Mouse (Mus musculus): ENCODE results near the gene Shb. TPM values are rescaled to one million over a fixed set of nuclear protein-coding genes. Genes with fewer than 3 reads are reported as not detected.

Gene Shb
- polyA plus RNA-seq, 1 experiment: not detected

DNA sequence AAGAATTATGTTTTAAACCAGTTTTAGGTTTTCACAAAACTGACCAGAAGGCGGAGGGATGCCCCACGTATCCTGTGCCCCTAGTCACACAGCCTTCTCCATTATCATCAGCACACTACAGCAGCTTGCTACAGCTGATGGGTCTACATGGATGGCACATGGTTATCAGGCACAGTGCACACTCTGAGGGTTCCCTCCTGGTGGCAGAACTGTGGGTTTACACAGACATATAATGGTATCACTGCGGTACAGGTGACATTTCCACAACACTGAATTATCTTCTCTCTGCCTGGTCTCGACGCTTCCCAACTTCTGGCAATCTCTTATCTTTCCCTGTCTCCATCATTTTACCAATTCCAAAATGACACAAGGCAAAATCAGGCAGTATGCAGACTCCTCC lies 69.6 kb downstream of the Shb start:
- TF ChIP-seq POLR2A (IDR thresholded peaks at IDR 0.05; ENCODE audit: insufficient read depth, low read depth, low read length) (no peak), CTCF (IDR thresholded peaks at IDR 0.05; ENCODE audit: insufficient read depth, low read depth, low read length) (no peak)
- H3K4me1 ChIP-seq (ENCODE audit: control insufficient read depth, insufficient read depth, low read length): peaks cover 40% of the 10 kb centered on the region
- H3K4me3 ChIP-seq (ENCODE audit: insufficient read depth, low read depth, low read length): no peak overlapping the region
- WGBS: 81% methylated on average over 5 of the region's 5 CpGs
- no peak overlapping the region for H3K27ac ChIP-seq (ENCODE audit: insufficient read depth, low read depth, low read length)

DNA sequence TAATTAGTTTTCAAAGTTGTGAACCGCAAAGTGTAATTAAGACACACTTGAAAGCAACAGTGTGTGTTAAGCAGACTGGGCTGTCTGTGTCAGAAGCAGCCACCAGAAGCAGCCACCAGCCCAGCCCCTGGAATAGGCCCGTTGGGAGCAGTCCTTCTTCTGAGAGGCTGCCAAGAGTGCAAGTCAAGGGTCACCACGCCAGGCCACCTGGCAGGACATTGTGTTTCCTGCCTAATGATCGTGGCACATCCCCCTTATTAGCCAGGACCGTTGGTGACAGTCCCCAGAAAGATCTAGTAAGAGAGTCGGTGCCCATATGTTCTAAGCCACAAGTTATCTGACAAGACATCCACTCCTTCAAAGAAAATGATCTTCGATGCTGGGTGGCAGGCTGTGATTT lies 70.6 kb downstream of the Shb start:
- Histone ChIP-seq H3K27ac (ENCODE audit: insufficient read depth, low read depth, low read length) (no peak overlapping the region), H3K4me1 (ENCODE audit: control insufficient read depth, insufficient read depth, low read length) (peaks cover 36% of the 10 kb centered on the region), H3K4me3 (ENCODE audit: insufficient read depth, low read depth, low read length) (no peak overlapping the region)
- TF ChIP-seq POLR2A (IDR thresholded peaks at IDR 0.05; ENCODE audit: insufficient read depth, low read depth, low read length) (no peak), CTCF (IDR thresholded peaks at IDR 0.05; ENCODE audit: insufficient read depth, low read depth, low read length) (no peak)
- 35% methylated on average over 7 of the region's 7 CpGs for WGBS

DNA sequence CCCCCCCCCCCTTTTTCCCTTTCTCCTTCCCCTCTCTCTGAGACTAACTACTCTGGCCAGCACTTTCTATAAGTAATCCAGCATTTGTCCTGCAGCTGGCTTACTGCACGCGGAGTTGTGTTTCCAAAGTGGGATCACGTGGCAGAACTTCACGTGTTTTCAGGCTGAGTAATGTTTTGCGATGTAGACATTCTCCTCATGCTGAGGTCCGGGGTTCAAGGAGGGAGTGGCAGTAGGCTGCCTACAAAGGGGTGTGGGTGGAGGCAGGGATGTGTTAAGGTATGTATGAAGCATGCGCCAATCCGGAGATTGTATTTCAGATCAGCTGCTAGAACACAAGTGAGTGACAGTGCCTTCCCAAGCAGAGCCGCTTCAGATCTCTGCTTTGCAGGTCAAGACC lies 72.9 kb downstream of the Shb start:
- WGBS: 59% methylated on average over 9 of the region's 9 CpGs
- H3K4me1 ChIP-seq (ENCODE audit: control insufficient read depth, insufficient read depth, low read length): peaks cover 26% of the 10 kb centered on the region
- TF ChIP-seq POLR2A (IDR thresholded peaks at IDR 0.05; ENCODE audit: insufficient read depth, low read depth, low read length) (no peak), CTCF (IDR thresholded peaks at IDR 0.05; ENCODE audit: insufficient read depth, low read depth, low read length) (no peak)
- no peak overlapping the region for H3K4me3 ChIP-seq (ENCODE audit: insufficient read depth, low read depth, low read length)
- no peak overlapping the region for H3K27ac ChIP-seq (ENCODE audit: insufficient read depth, low read depth, low read length)

DNA sequence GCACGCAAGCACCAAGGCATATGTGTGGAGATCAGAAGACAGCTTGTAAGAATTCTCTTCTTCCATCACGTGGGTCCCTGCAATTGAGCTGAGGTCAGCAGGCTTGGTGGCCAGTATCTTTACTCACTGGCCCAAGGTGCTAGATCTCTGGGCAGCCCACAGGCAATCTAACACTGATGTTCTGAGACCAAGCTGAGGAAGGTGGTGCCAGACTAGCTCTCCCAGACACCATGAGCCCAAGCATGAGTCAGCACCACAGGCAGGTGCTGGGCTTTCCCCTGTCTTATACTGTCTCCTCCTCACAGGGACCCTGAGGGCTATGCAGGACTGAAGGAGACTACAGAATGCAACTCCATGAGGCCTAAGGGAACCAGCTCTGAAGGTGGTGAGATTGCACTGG lies 74.7 kb downstream of the Shb start:
- 96% methylated on average over 2 of the region's 2 CpGs for WGBS
- Histone ChIP-seq H3K4me3 (ENCODE audit: insufficient read depth, low read depth, low read length) (no peak overlapping the region), H3K27ac (ENCODE audit: insufficient read depth, low read depth, low read length) (no peak overlapping the region), H3K4me1 (ENCODE audit: control insufficient read depth, insufficient read depth, low read length) (peaks cover 40% of the 10 kb centered on the region)
- TF ChIP-seq CTCF (IDR thresholded peaks at IDR 0.05; ENCODE audit: insufficient read depth, low read depth, low read length): no peak
- no peak for TF ChIP-seq POLR2A (IDR thresholded peaks at IDR 0.05; ENCODE audit: insufficient read depth, low read depth, low read length)

DNA sequence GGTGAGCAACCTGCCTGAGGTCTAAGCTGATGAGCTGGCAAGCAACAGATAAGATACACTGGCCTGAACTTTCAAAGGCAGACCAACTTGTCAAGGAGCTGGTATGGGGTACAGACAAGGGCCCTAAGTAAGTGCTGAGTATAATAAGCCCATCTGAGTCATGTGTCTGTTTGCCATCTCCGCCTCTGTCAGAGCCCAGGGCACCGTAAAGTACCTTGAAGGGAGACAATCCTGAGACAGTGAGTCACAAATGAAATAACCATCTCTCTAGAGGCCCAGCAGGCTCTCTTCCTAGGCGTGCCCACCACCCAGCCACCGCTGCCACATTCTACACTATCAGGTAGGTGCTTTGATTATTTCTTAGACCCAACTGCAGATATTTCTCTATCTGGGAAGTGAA lies 77.3 kb downstream of the Shb start:
- TF ChIP-seq POLR2A (IDR thresholded peaks at IDR 0.05; ENCODE audit: insufficient read depth, low read depth, low read length): no peak
- TF ChIP-seq CTCF (IDR thresholded peaks at IDR 0.05; ENCODE audit: insufficient read depth, low read depth, low read length): no peak
- Histone ChIP-seq H3K4me3 (ENCODE audit: insufficient read depth, low read depth, low read length) (no peak overlapping the region), H3K27ac (ENCODE audit: insufficient read depth, low read depth, low read length) (no peak overlapping the region), H3K4me1 (ENCODE audit: control insufficient read depth, insufficient read depth, low read length) (peaks cover 57% of the 10 kb centered on the region)
- WGBS: 85% methylated on average over 4 of the region's 4 CpGs

DNA sequence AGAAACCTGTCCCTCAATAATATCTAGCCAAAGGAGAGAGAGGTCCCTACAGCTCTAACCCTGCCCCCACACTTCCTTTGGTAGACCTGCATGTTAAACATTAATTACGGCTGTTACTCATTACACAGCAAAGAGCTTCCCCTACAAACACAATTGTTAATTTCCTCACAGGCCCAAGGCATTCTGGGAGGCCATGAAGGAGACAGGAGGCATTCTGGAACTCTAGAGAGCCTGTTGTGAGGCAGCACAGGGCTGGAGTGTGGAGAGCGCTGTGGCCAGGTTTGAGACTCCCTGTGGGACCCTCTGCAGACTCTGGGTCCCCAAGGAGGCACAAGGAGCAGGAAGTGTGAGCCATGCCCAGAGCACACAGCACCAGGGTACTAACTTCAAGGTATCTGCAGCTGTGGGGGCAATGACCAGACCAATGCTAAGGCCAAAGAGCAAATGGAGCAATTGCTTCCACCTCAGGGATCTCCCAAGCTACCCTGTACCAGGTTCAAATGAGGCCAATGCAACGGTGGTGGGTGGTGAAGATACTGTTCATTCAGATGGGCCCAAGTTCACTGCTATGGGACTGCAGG lies 78.9 kb downstream of the Shb start:
- Histone ChIP-seq H3K27ac (ENCODE audit: insufficient read depth, low read depth, low read length) (no peak overlapping the region), H3K4me1 (ENCODE audit: control insufficient read depth, insufficient read depth, low read length) (peaks cover 60% of the 10 kb centered on the region), H3K4me3 (ENCODE audit: insufficient read depth, low read depth, low read length) (no peak overlapping the region)
- 66% methylated on average over 3 of the region's 3 CpGs for WGBS
- TF ChIP-seq CTCF (IDR thresholded peaks at IDR 0.05; ENCODE audit: insufficient read depth, low read depth, low read length): no peak

DNA sequence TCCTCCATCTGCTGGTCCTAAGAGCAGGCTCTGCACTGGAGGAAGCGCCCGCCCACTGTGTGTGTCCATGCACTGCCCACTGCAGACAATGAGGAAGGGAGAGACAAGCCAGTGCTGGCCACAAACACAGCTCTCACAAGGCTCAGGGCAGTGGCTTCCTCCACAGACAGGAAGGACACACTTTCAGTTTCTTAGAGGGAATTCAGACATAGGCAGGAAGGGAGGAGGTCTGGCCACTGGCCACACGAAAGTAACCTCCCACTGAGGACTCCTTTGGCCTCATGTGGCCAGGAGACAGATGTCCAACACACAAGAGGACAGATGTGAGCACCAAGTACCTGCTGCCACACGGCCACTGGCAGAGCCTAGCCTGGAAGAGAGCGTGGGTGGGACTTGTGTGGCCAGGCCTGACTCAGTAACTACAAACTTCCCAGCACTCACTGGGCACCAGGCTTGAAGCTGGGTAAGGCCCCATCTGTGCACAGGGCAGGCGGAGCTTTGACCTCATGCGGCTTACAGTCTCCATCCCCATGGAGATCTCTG lies 79.6 kb downstream of the Shb start:
- 83% methylated on average over 7 of the region's 7 CpGs for WGBS
- no peak overlapping the region for H3K27ac ChIP-seq (ENCODE audit: insufficient read depth, low read depth, low read length)
- H3K4me3 ChIP-seq (ENCODE audit: insufficient read depth, low read depth, low read length): no peak overlapping the region

DNA sequence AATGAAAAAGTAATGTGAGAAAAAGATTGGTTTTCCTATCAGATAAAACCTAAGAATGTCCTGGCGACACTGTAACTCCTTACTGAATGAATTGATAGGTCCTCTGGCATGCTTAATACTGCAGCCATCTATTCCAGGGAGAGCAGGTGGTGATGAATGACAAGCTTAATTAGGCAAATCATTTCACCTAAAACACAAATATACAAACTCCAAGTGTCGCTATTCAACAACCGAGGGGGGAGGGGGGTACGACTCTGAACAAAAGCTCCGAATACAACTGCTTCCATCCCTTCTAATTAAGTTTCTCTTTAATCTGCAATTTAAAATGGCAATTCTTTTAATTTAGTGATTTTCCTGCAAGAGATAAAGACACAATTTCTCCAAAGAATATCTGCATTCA lies 83.3 kb downstream of the Shb start:
- Histone ChIP-seq H3K27ac (ENCODE audit: insufficient read depth, low read depth, low read length) (no peak overlapping the region), H3K4me3 (ENCODE audit: insufficient read depth, low read depth, low read length) (no peak overlapping the region), H3K4me1 (ENCODE audit: control insufficient read depth, insufficient read depth, low read length) (peaks cover 48% of the 10 kb centered on the region)
- TF ChIP-seq CTCF (IDR thresholded peaks at IDR 0.05; ENCODE audit: insufficient read depth, low read depth, low read length): no peak
- TF ChIP-seq POLR2A (IDR thresholded peaks at IDR 0.05; ENCODE audit: insufficient read depth, low read depth, low read length): no peak
- WGBS: 43% methylated on average over 5 of the region's 5 CpGs

More for the DNA sequence above, 79.6 kb downstream of the Shb start:
- TF ChIP-seq POLR2A (IDR thresholded peaks at IDR 0.05; ENCODE audit: insufficient read depth, low read depth, low read length) (no peak), CTCF (IDR thresholded peaks at IDR 0.05; ENCODE audit: insufficient read depth, low read depth, low read length) (no peak)
- H3K4me1 ChIP-seq (ENCODE audit: control insufficient read depth, insufficient read depth, low read length): peaks cover 54% of the 10 kb centered on the region

DNA sequence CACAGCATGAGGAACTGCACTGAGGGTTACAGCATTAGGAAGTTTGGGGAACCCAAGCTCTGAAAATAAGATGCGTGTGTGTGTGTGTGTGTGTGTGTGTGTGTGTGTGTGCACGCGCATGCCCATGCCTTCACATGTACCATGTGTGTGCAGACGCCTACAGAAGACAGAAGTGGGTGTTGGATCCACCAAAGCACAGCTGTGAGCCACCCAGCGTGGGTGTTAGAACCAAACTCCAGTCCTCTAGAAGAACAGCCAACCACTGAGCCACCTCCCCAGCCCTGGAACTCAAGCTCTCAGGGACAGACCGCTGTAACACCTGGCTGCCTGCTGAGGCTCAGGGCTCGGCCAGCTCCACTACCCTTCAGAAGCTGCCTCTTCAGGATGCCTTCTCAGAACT lies 83.8 kb downstream of the Shb start:
- Histone ChIP-seq H3K4me1 (ENCODE audit: control insufficient read depth, insufficient read depth, low read length) (peaks cover 44% of the 10 kb centered on the region), H3K27ac (ENCODE audit: insufficient read depth, low read depth, low read length) (no peak overlapping the region), H3K4me3 (ENCODE audit: insufficient read depth, low read depth, low read length) (no peak overlapping the region)
- TF ChIP-seq POLR2A (IDR thresholded peaks at IDR 0.05; ENCODE audit: insufficient read depth, low read depth, low read length): no peak
- no peak for TF ChIP-seq CTCF (IDR thresholded peaks at IDR 0.05; ENCODE audit: insufficient read depth, low read depth, low read length)
- 63% methylated on average over 7 of the region's 7 CpGs for WGBS

DNA sequence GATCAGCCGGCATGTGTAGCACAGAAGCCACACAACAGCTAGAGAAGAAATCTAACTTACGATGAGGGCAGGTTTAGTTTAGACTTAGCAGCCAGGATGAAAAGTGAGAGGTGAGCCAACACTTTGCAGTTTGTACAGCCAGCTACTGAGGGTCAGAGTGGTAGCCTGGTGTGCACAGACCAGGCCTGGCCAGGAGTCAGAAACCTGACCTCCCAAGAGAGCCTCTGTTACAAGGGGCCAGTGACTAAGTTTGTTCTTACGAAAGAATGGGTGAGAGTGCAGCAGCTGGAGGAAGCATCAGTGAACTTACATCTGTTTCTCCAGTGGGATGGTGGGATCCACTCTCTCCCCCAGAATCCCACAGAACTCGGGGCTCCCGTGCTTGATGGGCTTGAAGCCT lies 85.1 kb downstream of the Shb start:
- peaks cover 33% of the 10 kb centered on the region for H3K4me1 ChIP-seq (ENCODE audit: control insufficient read depth, insufficient read depth, low read length)
- no peak overlapping the region for H3K4me3 ChIP-seq (ENCODE audit: insufficient read depth, low read depth, low read length)
- TF ChIP-seq POLR2A (IDR thresholded peaks at IDR 0.05; ENCODE audit: insufficient read depth, low read depth, low read length) (no peak), CTCF (IDR thresholded peaks at IDR 0.05; ENCODE audit: insufficient read depth, low read depth, low read length) (no peak)
- no peak overlapping the region for H3K27ac ChIP-seq (ENCODE audit: insufficient read depth, low read depth, low read length)
- 94% methylated on average over 5 of the region's 5 CpGs for WGBS
